Mouse (Mus musculus) small intestine, adult 10 weeks (tissue): ENCODE measurements around the gene L3mbtl4. TPM values are rescaled to one million over a fixed set of nuclear protein-coding genes. Genes with fewer than 3 reads are reported as not detected.

Experiments used
- polyA plus RNA-seq: library from polyadenylated mRNA; stranded (reverse); fragments of 350-450 nt; fragmentation: Illumina TruSeq; extraction: RNeasy Lipid Tissue Mini Kit (QIAGEN cat#74804); gene quantifications from one replicate; pipeline ENCODE4 v1.2.3, GENCODE M21; 2014; ENCODE audit warnings: low replicate concordance

The L3mbtl4 gene
- not detected for polyA plus RNA-seq

GRCm38 (mm10) chr17:68273527-68273926 lies at the start of gene L3mbtl4:
Gene L3mbtl4 (plus strand): TSS chr17:68273797.

GRCm38 (mm10) chr17:68826323-68826722 lies 552.7 kb downstream of the L3mbtl4 start, which contains the start of gene Tmem200c:
Gene Tmem200c (plus strand): TSS chr17:68826623.

